Mouse (Mus musculus): ENCODE results near the gene Atp2a3. TPM values are rescaled to one million over a fixed set of nuclear protein-coding genes. Genes with fewer than 3 reads are reported as not detected.

Gene Atp2a3
- polyA plus RNA-seq, 1 experiment from 2014 or later = 0.70 TPM

GRCm38 (mm10) chr11:72990688-72991087, 29.7 kb downstream of the Atp2a3 start:
- 80% methylated on average over 9 of the region's 9 CpGs for whole genome bisulfite sequencing
- Histone ChIP-seq H3K27me3 (ENCODE audit: control insufficient read depth, insufficient read depth, low read length) (no peaks in the 10 kb centered on the region), H3K9me3 (ENCODE audit: control insufficient read depth, low read length) (no peaks in the 10 kb centered on the region), H3K36me3 (ENCODE audit: control insufficient read depth, insufficient read depth, low read length) (no peaks in the 10 kb centered on the region), H3K4me2 (ENCODE audit: low read depth, low read length) (no peak overlapping the region), H3K9ac (replicated peaks; ENCODE audit: low read depth, low read length) (no peak overlapping the region), H3K4me3 (ENCODE audit: low read depth, low read length) (no peak overlapping the region), H3K4me1 (ENCODE audit: control insufficient read depth, insufficient read depth, low read length) (no peaks in the 10 kb centered on the region), H3K27ac (ENCODE audit: low read depth, low read length) (no peak overlapping the region)
- ATAC-seq (ENCODE audit: low read depth) = no peak

GRCm38 (mm10) chr11:72991961-72992360, 31.0 kb downstream of the Atp2a3 start:
- Histone ChIP-seq H3K27ac (ENCODE audit: low read depth, low read length) (no peak overlapping the region), H3K4me1 (ENCODE audit: control insufficient read depth, insufficient read depth, low read length) (no peaks in the 10 kb centered on the region), H3K27me3 (ENCODE audit: control insufficient read depth, insufficient read depth, low read length) (no peaks in the 10 kb centered on the region), H3K9ac (replicated peaks; ENCODE audit: low read depth, low read length) (no peak overlapping the region), H3K9me3 (ENCODE audit: control insufficient read depth, low read length) (no peaks in the 10 kb centered on the region), H3K36me3 (ENCODE audit: control insufficient read depth, insufficient read depth, low read length) (no peaks in the 10 kb centered on the region), H3K4me3 (ENCODE audit: low read depth, low read length) (no peak overlapping the region), H3K4me2 (ENCODE audit: low read depth, low read length) (no peak overlapping the region)
- 62% methylated on average over 9 of the region's 9 CpGs for WGBS
- ATAC-seq (ENCODE audit: low read depth) = no peak

GRCm38 (mm10) chr11:72996346-72996745, 35.4 kb downstream of the Atp2a3 start:
- Histone ChIP-seq H3K4me1 (ENCODE audit: control insufficient read depth, insufficient read depth, low read length) (no peaks in the 10 kb centered on the region), H3K9me3 (ENCODE audit: control insufficient read depth, low read length) (no peaks in the 10 kb centered on the region), H3K4me2 (ENCODE audit: low read depth, low read length) (no peak overlapping the region), H3K27me3 (ENCODE audit: control insufficient read depth, insufficient read depth, low read length) (no peaks in the 10 kb centered on the region), H3K9ac (replicated peaks; ENCODE audit: low read depth, low read length) (no peak overlapping the region), H3K27ac (ENCODE audit: low read depth, low read length) (no peak overlapping the region), H3K4me3 (ENCODE audit: low read depth, low read length) (no peak overlapping the region), H3K36me3 (ENCODE audit: control insufficient read depth, insufficient read depth, low read length) (no peaks in the 10 kb centered on the region)
- no peak for ATAC-seq (ENCODE audit: low read depth)
- 92% methylated on average over 6 of the region's 6 CpGs for WGBS

- 86% methylated on average over 2 of the region's 2 CpGs for WGBS
- Histone ChIP-seq H3K27me3 (ENCODE audit: control insufficient read depth, insufficient read depth, low read length) (no peaks in the 10 kb centered on the region), H3K9me3 (ENCODE audit: control insufficient read depth, low read length) (no peaks in the 10 kb centered on the region), H3K27ac (ENCODE audit: low read depth, low read length) (no peak overlapping the region), H3K9ac (replicated peaks; ENCODE audit: low read depth, low read length) (no peak overlapping the region), H3K4me2 (ENCODE audit: low read depth, low read length) (no peak overlapping the region), H3K4me1 (ENCODE audit: control insufficient read depth, insufficient read depth, low read length) (no peaks in the 10 kb centered on the region), H3K4me3 (ENCODE audit: low read depth, low read length) (no peak overlapping the region), H3K36me3 (ENCODE audit: control insufficient read depth, insufficient read depth, low read length) (no peaks in the 10 kb centered on the region)
- ATAC-seq (ENCODE audit: low read depth) = no peak
Measured at GRCm38 (mm10) chr11:72996781-72997180, 35.8 kb downstream of the Atp2a3 start.

GRCm38 (mm10) chr11:72997529-72998326, 36.8 kb downstream of the Atp2a3 start:
- Histone ChIP-seq H3K4me3 (ENCODE audit: low read depth, low read length) (no peak overlapping the region), H3K9ac (replicated peaks; ENCODE audit: low read depth, low read length) (no peak overlapping the region), H3K27me3 (ENCODE audit: control insufficient read depth, insufficient read depth, low read length) (no peaks in the 10 kb centered on the region), H3K27ac (ENCODE audit: low read depth, low read length) (no peak overlapping the region), H3K4me2 (ENCODE audit: low read depth, low read length) (no peak overlapping the region), H3K36me3 (ENCODE audit: control insufficient read depth, insufficient read depth, low read length) (no peaks in the 10 kb centered on the region), H3K4me1 (ENCODE audit: control insufficient read depth, insufficient read depth, low read length) (no peaks in the 10 kb centered on the region), H3K9me3 (ENCODE audit: control insufficient read depth, low read length) (no peaks in the 10 kb centered on the region)
- WGBS = 74% methylated on average over 13 of the region's 13 CpGs
- no peak for ATAC-seq (ENCODE audit: low read depth)

GRCm38 (mm10) chr11:72998771-72999170, 37.8 kb downstream of the Atp2a3 start, which contains the start of gene P2rx1:
P2rx1 (plus strand) TSS chr11:72999103.
- WGBS = 48% methylated on average over 7 of the region's 8 CpGs
- no peak within 1 kb of the TSS for H3K27ac ChIP-seq (ENCODE audit: low read depth, low read length)
- H3K27me3 ChIP-seq (ENCODE audit: control insufficient read depth, insufficient read depth, low read length) = no peaks in the 10 kb centered on the region
- H3K4me3 ChIP-seq (ENCODE audit: low read depth, low read length) = no peak within 1 kb of the TSS
- ATAC-seq (ENCODE audit: low read depth) = no peak
- no peaks in the 10 kb centered on the region for H3K36me3 ChIP-seq (ENCODE audit: control insufficient read depth, insufficient read depth, low read length)
- H3K4me2 ChIP-seq (ENCODE audit: low read depth, low read length) = no peak within 1 kb of the TSS
- no peaks in the 10 kb centered on the region for H3K4me1 ChIP-seq (ENCODE audit: control insufficient read depth, insufficient read depth, low read length)
- no peak within 1 kb of the TSS for H3K9ac ChIP-seq (replicated peaks; ENCODE audit: low read depth, low read length)
- no peaks in the 10 kb centered on the region for H3K9me3 ChIP-seq (ENCODE audit: control insufficient read depth, low read length)

- 16% methylated on average over 6 of the region's 6 CpGs for WGBS
- Histone ChIP-seq H3K9ac (replicated peaks; ENCODE audit: low read depth, low read length) (no peak overlapping the region), H3K27ac (ENCODE audit: low read depth, low read length) (no peak overlapping the region), H3K27me3 (ENCODE audit: control insufficient read depth, insufficient read depth, low read length) (no peaks in the 10 kb centered on the region), H3K9me3 (ENCODE audit: control insufficient read depth, low read length) (no peaks in the 10 kb centered on the region), H3K4me1 (ENCODE audit: control insufficient read depth, insufficient read depth, low read length) (no peaks in the 10 kb centered on the region), H3K4me2 (ENCODE audit: low read depth, low read length) (no peak overlapping the region), H3K36me3 (ENCODE audit: control insufficient read depth, insufficient read depth, low read length) (no peaks in the 10 kb centered on the region), H3K4me3 (ENCODE audit: low read depth, low read length) (no peak overlapping the region)
- no peak for ATAC-seq (ENCODE audit: low read depth)
Measured at GRCm38 (mm10) chr11:73001029-73001428, 40.1 kb downstream of the Atp2a3 start.

- peak; percentile 69; the same call in 1 of the 2 replicates for ATAC-seq (ENCODE audit: low read depth)
- H3K4me3 ChIP-seq (ENCODE audit: low read depth, low read length) = no peak overlapping the region
- no peak overlapping the region for H3K4me2 ChIP-seq (ENCODE audit: low read depth, low read length)
- no peaks in the 10 kb centered on the region for H3K27me3 ChIP-seq (ENCODE audit: control insufficient read depth, insufficient read depth, low read length)
- H3K9ac ChIP-seq (replicated peaks; ENCODE audit: low read depth, low read length) = no peak overlapping the region
- no peaks in the 10 kb centered on the region for H3K9me3 ChIP-seq (ENCODE audit: control insufficient read depth, low read length)
- no peaks in the 10 kb centered on the region for H3K36me3 ChIP-seq (ENCODE audit: control insufficient read depth, insufficient read depth, low read length)
- no peaks in the 10 kb centered on the region for H3K4me1 ChIP-seq (ENCODE audit: control insufficient read depth, insufficient read depth, low read length)
- 6% methylated on average over 2 of the region's 2 CpGs for WGBS
- H3K27ac ChIP-seq (ENCODE audit: low read depth, low read length) = no peak overlapping the region
Measured at GRCm38 (mm10) chr11:73006377-73006776, 45.4 kb downstream of the Atp2a3 start.

- Histone ChIP-seq H3K4me3 (ENCODE audit: low read depth, low read length) (no peak overlapping the region), H3K36me3 (ENCODE audit: control insufficient read depth, insufficient read depth, low read length) (no peaks in the 10 kb centered on the region), H3K4me1 (ENCODE audit: control insufficient read depth, insufficient read depth, low read length) (no peaks in the 10 kb centered on the region), H3K4me2 (ENCODE audit: low read depth, low read length) (no peak overlapping the region), H3K9ac (replicated peaks; ENCODE audit: low read depth, low read length) (no peak overlapping the region), H3K27ac (ENCODE audit: low read depth, low read length) (no peak overlapping the region), H3K9me3 (ENCODE audit: control insufficient read depth, low read length) (no peaks in the 10 kb centered on the region), H3K27me3 (ENCODE audit: control insufficient read depth, insufficient read depth, low read length) (no peaks in the 10 kb centered on the region)
- ATAC-seq (ENCODE audit: low read depth) = no peak
- WGBS = 65% methylated on average over 3 of the region's 3 CpGs
Measured at GRCm38 (mm10) chr11:73007113-73007512, 46.1 kb downstream of the Atp2a3 start.

Measured in neural tube, embryonic 14.5 days (tissue).